Mouse (Mus musculus): ENCODE data around the gene Crhbp. TPM values are rescaled to one million over a fixed set of nuclear protein-coding genes. Genes with fewer than 3 reads are reported as not detected.
A peak's percentile ranks its signal among the peaks of the same experiment; 100 is the strongest.

Gene Crhbp
- 0.17 and 0.25 TPM in 2 replicates for polyA plus RNA-seq (2014; fragmentation: Nextera tagmentation; extraction: Ambion mirVana)

DNA sequence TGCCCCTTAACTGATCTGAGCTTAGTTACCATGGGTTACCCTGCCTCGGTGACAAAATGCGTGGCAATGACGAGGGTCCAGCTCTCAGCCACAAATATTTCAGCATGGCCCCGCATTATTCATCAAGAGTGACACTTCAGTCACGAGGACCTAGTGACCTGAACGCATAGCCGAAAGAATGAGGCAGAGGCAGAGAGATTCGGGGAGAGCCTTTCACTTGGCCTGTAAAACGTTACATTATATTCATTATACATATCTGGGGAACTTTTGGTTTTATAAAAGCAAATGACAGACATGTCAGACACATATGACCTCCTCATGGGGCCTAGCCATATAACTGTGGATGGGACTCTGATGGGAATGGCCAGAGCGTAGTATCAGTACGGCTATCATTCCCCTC lies at the start of gene Crhbp:
Gene Crhbp, minus strand, starts transcription at position 101 of the 400 bp plus-strand sequence.
- no peak for DNase-seq (ENCODE audit: low spot score)
- H3K4me3 ChIP-seq (ENCODE audit: low read depth, low read length), result peak within 1 kb of the TSS; percentile 42
- H3K27me3 ChIP-seq (ENCODE audit: control insufficient read depth, insufficient read depth, low read length), result peaks cover 12% of the 10 kb centered on the region
- no peak within 1 kb of the TSS for H3K27ac ChIP-seq (ENCODE audit: low read depth, low read length)
- WGBS, result 56% methylated on average over 11 of the region's 11 CpGs
- H3K4me2 ChIP-seq (ENCODE audit: low read depth, low read length, severe bottlenecking), result peak within 1 kb of the TSS; percentile 93
- H3K4me1 ChIP-seq (replicated peaks; ENCODE audit: control insufficient read depth, insufficient read depth, low read length), result peaks cover 8% of the 10 kb centered on the region
- H3K9me3 ChIP-seq (ENCODE audit: control insufficient read depth, low read length), result no peaks in the 10 kb centered on the region
- H3K36me3 ChIP-seq (ENCODE audit: control insufficient read depth, insufficient read depth, low read length), result no peaks in the 10 kb centered on the region
- peak within 1 kb of the TSS; percentile 49 for H3K9ac ChIP-seq (ENCODE audit: low read length)
- ATAC-seq (replicated peaks; ENCODE audit: low FRiP score), result no peak

DNA sequence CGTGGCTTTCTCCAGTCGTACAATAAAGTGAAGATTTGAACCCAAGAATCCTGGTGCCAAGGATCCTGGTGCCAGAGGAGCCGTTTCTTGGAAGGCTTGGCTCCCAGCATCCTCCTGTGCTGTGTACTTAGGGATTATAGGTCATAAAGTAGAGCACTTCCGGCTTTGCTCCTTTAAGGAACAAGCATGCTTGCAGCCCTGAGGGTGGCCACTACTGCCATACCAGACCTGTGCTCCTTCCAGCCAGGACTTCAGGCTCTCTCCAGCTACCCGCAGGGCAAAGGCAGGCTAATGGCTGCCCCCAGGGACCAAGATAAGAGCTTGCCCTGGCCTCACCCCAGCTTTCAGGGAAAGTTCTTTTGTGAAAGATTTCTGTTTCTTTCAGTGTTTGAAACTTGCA lies 48.6 kb upstream of the Crhbp start:
- DNase-seq (ENCODE audit: low spot score) (no peak), ATAC-seq (replicated peaks; ENCODE audit: low FRiP score) (no peak)
- 75% methylated on average over 5 of the region's 5 CpGs for WGBS
- Histone ChIP-seq H3K9ac (ENCODE audit: low read length) (no peak overlapping the region), H3K4me1 (replicated peaks; ENCODE audit: control insufficient read depth, insufficient read depth, low read length) (peaks cover 3% of the 10 kb centered on the region; the same call in 1 of the 2 replicates), H3K27me3 (ENCODE audit: control insufficient read depth, insufficient read depth, low read length) (no peaks in the 10 kb centered on the region), H3K27ac (ENCODE audit: low read depth, low read length) (no peak overlapping the region), H3K4me2 (ENCODE audit: low read depth, low read length, severe bottlenecking) (no peak overlapping the region), H3K36me3 (ENCODE audit: control insufficient read depth, insufficient read depth, low read length) (no peaks in the 10 kb centered on the region), H3K9me3 (ENCODE audit: control insufficient read depth, low read length) (no peaks in the 10 kb centered on the region), H3K4me3 (ENCODE audit: low read depth, low read length) (no peak overlapping the region)

DNA sequence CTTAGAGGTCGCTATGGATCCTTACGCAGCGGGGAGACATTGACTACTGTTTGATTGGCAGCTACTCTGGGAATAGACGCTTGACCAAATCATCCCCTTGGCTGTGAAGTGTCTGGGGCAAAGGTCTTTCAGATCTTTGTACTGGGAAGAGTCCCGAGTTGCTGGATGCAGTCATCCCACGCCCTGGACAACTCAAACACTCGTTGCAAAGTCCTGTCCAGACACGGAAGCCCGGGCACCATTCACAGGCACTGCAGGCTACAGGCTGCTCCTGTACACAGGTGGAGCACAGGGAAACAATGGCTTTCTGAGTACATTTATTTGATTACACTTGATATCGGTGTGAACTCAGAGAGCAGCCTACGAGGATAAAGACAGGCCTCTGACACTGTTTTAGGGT lies 46.6 kb upstream of the Crhbp start:
- Histone ChIP-seq H3K36me3 (ENCODE audit: control insufficient read depth, insufficient read depth, low read length) (no peaks in the 10 kb centered on the region), H3K4me3 (ENCODE audit: low read depth, low read length) (no peak overlapping the region), H3K9me3 (ENCODE audit: control insufficient read depth, low read length) (no peaks in the 10 kb centered on the region), H3K27ac (ENCODE audit: low read depth, low read length) (no peak overlapping the region), H3K27me3 (ENCODE audit: control insufficient read depth, insufficient read depth, low read length) (no peaks in the 10 kb centered on the region), H3K4me1 (replicated peaks; ENCODE audit: control insufficient read depth, insufficient read depth, low read length) (no peaks in the 10 kb centered on the region), H3K9ac (ENCODE audit: low read length) (no peak overlapping the region), H3K4me2 (ENCODE audit: low read depth, low read length, severe bottlenecking) (no peak overlapping the region)
- ATAC-seq (replicated peaks; ENCODE audit: low FRiP score) (no peak), DNase-seq (ENCODE audit: low spot score) (no peak)
- 70% methylated on average over 11 of the region's 11 CpGs for WGBS

DNA sequence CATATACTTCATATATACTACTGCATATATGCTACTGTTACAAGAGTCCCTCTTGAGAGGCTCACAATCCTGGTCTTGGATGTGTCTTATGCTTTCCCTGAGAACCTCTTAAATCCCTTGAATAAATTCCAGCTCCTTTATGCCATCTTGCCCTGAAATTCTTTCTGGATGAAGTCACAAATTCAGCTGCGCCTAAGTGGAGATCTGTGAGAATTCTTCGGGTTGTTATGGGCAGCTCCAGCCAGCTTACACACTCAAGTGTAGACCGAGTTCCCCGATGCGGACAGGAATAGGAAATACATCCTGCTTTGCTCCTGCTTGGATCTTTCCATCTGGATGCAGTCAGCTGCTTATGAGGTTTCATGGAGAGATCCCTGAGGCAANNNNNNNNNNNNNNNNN lies 39.9 kb upstream of the Crhbp start:
- H3K9me3 ChIP-seq (ENCODE audit: control insufficient read depth, low read length), result no peaks in the 10 kb centered on the region
- H3K9ac ChIP-seq (ENCODE audit: low read length), result no peak overlapping the region
- 56% methylated on average over 5 of the region's 5 CpGs for WGBS
- DNase-seq (ENCODE audit: low spot score), result no peak
- no peaks in the 10 kb centered on the region for H3K27me3 ChIP-seq (ENCODE audit: control insufficient read depth, insufficient read depth, low read length)
- H3K4me2 ChIP-seq (ENCODE audit: low read depth, low read length, severe bottlenecking), result no peak overlapping the region
- no peak overlapping the region for H3K4me3 ChIP-seq (ENCODE audit: low read depth, low read length)
- H3K36me3 ChIP-seq (ENCODE audit: control insufficient read depth, insufficient read depth, low read length), result no peaks in the 10 kb centered on the region
- no peak overlapping the region for H3K27ac ChIP-seq (ENCODE audit: low read depth, low read length)
- no peak for ATAC-seq (replicated peaks; ENCODE audit: low FRiP score)
- H3K4me1 ChIP-seq (replicated peaks; ENCODE audit: control insufficient read depth, insufficient read depth, low read length), result no peaks in the 10 kb centered on the region

DNA sequence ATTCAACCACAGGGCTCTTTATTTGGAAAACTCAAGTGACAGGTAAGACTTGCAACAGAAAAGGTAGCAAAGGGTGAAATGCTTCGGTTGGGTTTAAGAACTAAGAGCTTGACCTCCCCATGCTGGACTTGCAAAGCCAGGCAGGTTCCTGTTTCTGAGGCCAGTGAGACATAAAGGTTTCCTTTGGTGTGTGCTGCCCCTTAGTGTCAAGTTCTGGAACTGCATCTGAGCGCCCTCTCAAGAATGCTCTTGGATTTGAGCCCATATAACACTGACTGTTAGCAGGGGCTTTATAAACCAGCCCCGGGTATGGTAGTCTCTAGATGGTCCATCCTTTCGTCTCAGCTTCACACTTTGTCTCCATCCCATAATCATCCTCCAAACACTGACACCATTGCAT lies 36.7 kb upstream of the Crhbp start:
- peak; percentile 49; the same call in 1 of the 2 replicates for ATAC-seq (replicated peaks; ENCODE audit: low FRiP score)
- 26% methylated on average over 4 of the region's 4 CpGs for WGBS
- H3K27ac ChIP-seq (ENCODE audit: low read depth, low read length), result no peak overlapping the region

DNA sequence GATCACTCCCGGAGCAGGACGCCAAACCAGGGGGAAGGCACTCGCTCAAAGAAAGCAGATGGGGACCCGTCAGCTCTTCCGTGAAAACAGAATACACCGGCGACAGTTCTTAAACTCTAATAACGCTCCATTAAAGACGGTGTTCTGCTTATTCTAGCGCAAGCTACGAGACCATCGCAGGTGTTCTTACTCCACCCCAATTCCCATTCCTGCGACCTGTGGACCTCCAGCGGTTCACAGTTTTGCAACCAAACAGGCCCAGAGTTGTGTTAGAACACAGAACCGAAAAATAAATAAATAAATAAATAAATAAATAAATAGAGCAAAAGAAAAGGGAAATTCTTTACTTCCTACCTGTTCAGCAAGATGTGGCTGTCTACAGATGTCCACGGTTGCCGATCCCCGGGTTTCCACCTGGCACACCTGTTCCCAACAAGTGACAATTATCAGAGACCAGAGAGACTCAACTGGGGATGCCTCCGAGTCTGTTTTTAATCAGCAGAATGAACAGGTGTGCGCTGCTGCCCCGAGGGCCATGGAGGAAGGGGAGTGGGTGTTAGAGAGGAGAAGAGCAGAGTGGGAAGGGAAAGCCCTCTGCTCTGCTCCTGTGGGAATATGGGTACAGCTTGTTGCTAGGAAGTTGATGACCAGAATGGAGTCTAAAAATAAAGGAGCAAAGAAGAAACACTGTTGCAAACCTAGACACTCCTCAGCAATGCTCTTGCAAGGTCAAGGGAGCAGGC lies 34.1 kb upstream of the Crhbp start, which contains the start of gene S100z:
Gene S100z, minus strand, starts transcription at position 51 of the 743 bp plus-strand sequence.
- no peak within 1 kb of the TSS for H3K27ac ChIP-seq (ENCODE audit: low read depth, low read length)
- H3K4me3 ChIP-seq (ENCODE audit: low read depth, low read length), result no peak within 1 kb of the TSS
- H3K9me3 ChIP-seq (ENCODE audit: control insufficient read depth, low read length), result no peaks in the 10 kb centered on the region
- 90% methylated on average over 21 of the region's 21 CpGs for WGBS
- H3K36me3 ChIP-seq (ENCODE audit: control insufficient read depth, insufficient read depth, low read length), result no peaks in the 10 kb centered on the region
- H3K4me1 ChIP-seq (replicated peaks; ENCODE audit: control insufficient read depth, insufficient read depth, low read length), result no peaks in the 10 kb centered on the region
- no peak for ATAC-seq (replicated peaks; ENCODE audit: low FRiP score)
- no peaks in the 10 kb centered on the region for H3K27me3 ChIP-seq (ENCODE audit: control insufficient read depth, insufficient read depth, low read length)
- no peak within 1 kb of the TSS for H3K9ac ChIP-seq (ENCODE audit: low read length)
- H3K4me2 ChIP-seq (ENCODE audit: low read depth, low read length, severe bottlenecking), result no peak within 1 kb of the TSS
- no peak for DNase-seq (ENCODE audit: low spot score)

More for the DNA sequence above, 36.7 kb upstream of the Crhbp start:
- peak; percentile 89 for DNase-seq (ENCODE audit: low spot score)
- Histone ChIP-seq H3K9ac (ENCODE audit: low read length) (no peak overlapping the region), H3K4me3 (ENCODE audit: low read depth, low read length) (no peak overlapping the region), H3K27me3 (ENCODE audit: control insufficient read depth, insufficient read depth, low read length) (no peaks in the 10 kb centered on the region), H3K9me3 (ENCODE audit: control insufficient read depth, low read length) (no peaks in the 10 kb centered on the region), H3K4me2 (ENCODE audit: low read depth, low read length, severe bottlenecking) (no peak overlapping the region), H3K4me1 (replicated peaks; ENCODE audit: control insufficient read depth, insufficient read depth, low read length) (no peaks in the 10 kb centered on the region), H3K36me3 (ENCODE audit: control insufficient read depth, insufficient read depth, low read length) (no peaks in the 10 kb centered on the region)

DNA sequence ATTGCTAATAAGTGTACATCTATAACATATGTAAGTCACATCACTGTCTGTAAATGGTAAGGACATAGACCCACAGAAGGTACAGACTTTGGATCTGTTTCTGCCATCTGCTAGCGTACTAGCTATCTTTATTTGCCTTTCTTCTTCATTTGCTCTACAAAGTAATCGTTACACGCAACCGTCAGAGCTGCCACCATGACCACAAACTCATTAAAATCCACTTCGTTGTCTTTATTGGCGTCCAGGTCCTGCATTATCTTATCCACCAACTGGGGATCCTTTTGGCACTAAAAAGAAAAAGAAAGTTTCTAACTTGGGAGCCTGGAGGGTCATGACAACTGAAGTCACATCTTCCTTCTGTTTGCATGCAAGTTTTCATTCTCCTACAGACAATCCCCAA lies 32.4 kb upstream of the Crhbp start:
- ATAC-seq (replicated peaks; ENCODE audit: low FRiP score), result no peak

DNA sequence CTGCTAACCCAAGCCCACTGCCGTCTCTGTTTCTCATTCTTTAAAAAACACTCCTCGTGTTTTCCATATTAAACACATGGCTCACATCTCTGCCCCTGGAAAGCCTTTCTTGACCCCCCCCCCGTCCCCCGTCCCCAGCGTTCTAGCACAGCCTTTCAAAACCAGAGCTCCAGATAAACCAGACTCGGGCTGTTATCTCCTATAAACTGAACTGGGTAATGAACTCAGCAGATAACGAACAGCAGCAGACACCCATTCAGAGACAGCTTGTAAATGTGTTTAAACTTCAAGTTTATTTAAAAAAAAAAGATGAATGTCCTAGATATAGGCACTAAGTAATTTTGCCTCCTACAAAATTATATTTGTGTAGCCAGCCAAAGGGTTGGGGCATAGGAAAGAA lies 30.4 kb upstream of the Crhbp start:
- no peak for ATAC-seq (replicated peaks; ENCODE audit: low FRiP score)
- no peak overlapping the region for H3K27ac ChIP-seq (ENCODE audit: low read depth, low read length)
- no peak overlapping the region for H3K4me3 ChIP-seq (ENCODE audit: low read depth, low read length)
- H3K9ac ChIP-seq (ENCODE audit: low read length), result no peak overlapping the region
- H3K4me1 ChIP-seq (replicated peaks; ENCODE audit: control insufficient read depth, insufficient read depth, low read length), result no peaks in the 10 kb centered on the region
- H3K4me2 ChIP-seq (ENCODE audit: low read depth, low read length, severe bottlenecking), result no peak overlapping the region
- no peak for DNase-seq (ENCODE audit: low spot score)
- no peaks in the 10 kb centered on the region for H3K9me3 ChIP-seq (ENCODE audit: control insufficient read depth, low read length)
- H3K36me3 ChIP-seq (ENCODE audit: control insufficient read depth, insufficient read depth, low read length), result no peaks in the 10 kb centered on the region
- 79% methylated on average over 7 of the region's 7 CpGs for WGBS
- H3K27me3 ChIP-seq (ENCODE audit: control insufficient read depth, insufficient read depth, low read length), result no peaks in the 10 kb centered on the region

More for the DNA sequence above, 32.4 kb upstream of the Crhbp start:
- WGBS, result 88% methylated on average over 6 of the region's 6 CpGs
- DNase-seq (ENCODE audit: low spot score), result no peak
- Histone ChIP-seq H3K27ac (ENCODE audit: low read depth, low read length) (no peak overlapping the region), H3K4me3 (ENCODE audit: low read depth, low read length) (no peak overlapping the region), H3K27me3 (ENCODE audit: control insufficient read depth, insufficient read depth, low read length) (no peaks in the 10 kb centered on the region), H3K9ac (ENCODE audit: low read length) (no peak overlapping the region), H3K4me1 (replicated peaks; ENCODE audit: control insufficient read depth, insufficient read depth, low read length) (no peaks in the 10 kb centered on the region), H3K36me3 (ENCODE audit: control insufficient read depth, insufficient read depth, low read length) (no peaks in the 10 kb centered on the region), H3K4me2 (ENCODE audit: low read depth, low read length, severe bottlenecking) (no peak overlapping the region), H3K9me3 (ENCODE audit: control insufficient read depth, low read length) (no peaks in the 10 kb centered on the region)

DNA sequence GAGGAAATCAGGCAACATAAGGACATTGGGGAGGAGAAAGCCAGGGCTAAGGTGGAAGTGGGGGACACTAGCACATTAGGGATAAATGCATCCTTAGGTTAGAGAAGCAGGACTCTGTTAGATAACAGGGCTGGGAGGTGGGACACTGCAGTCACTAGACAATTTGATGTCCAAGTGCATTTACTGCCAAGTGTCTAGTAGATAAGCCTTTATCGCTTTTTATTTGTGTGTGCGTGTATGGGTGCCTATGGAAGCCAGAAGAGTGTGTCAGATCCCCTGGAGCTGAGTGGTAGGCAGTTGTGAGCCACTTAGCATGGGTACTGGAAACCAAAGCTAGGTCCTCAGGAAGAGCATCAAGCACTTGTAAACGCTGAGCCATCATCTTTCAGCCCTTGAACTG lies 29.6 kb upstream of the Crhbp start:
- Histone ChIP-seq H3K9ac (ENCODE audit: low read length) (no peak overlapping the region), H3K27me3 (ENCODE audit: control insufficient read depth, insufficient read depth, low read length) (no peaks in the 10 kb centered on the region), H3K4me2 (ENCODE audit: low read depth, low read length, severe bottlenecking) (no peak overlapping the region), H3K4me1 (replicated peaks; ENCODE audit: control insufficient read depth, insufficient read depth, low read length) (no peaks in the 10 kb centered on the region), H3K27ac (ENCODE audit: low read depth, low read length) (no peak overlapping the region), H3K9me3 (ENCODE audit: control insufficient read depth, low read length) (no peaks in the 10 kb centered on the region), H3K4me3 (ENCODE audit: low read depth, low read length) (no peak overlapping the region), H3K36me3 (ENCODE audit: control insufficient read depth, insufficient read depth, low read length) (no peaks in the 10 kb centered on the region)
- ATAC-seq (replicated peaks; ENCODE audit: low FRiP score) (no peak), DNase-seq (ENCODE audit: low spot score) (peak; percentile 0)
- 79% methylated on average over 3 of the region's 3 CpGs for WGBS
